Comparison of ENCODE assay signal across 9 mouse cellular contexts in the genomic region with DNA sequence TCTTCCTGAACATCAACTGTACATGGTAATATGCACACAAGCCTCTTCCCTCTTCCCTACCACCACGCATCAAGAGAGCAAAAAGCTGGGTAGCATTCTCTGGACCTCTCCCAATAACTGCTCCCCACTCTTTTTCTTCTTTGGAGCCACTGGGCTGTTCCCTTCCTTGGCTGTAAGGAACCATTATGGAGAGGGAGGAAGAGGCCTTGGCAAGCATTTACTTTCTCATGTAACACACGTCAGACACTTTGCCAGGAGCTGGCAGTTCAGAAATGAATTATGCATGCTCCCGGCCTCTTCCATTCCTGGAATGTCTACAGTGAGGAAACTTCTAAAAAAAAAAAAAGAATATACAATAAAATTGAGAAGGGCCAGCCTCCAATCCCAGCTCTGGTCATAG. TPM values are rescaled to one million over a fixed set of nuclear protein-coding genes. Genes with fewer than 3 reads are reported as not detected.
A peak's percentile ranks its signal among the peaks of the same experiment; 100 is the strongest.
DNase-seq lines count a peak whose midpoint lies in the region; ATAC-seq lines count a peak whose summit lies in the region.
"Had no signal": no experiment of that assay in that cellular context is flagged by ENCODE, and none has a peak within 500 bp of the region (broad histone marks: within the 10 kb centered on the region; RNA-seq: fewer than 3 reads in every experiment).

No protein-coding gene starts in this region.

- peaks cover 45% of the 10 kb centered on the region for H3K4me1 ChIP-seq in embryonic facial prominence, embryonic 13.5 days
- H3K4me1 ChIP-seq in intestine, embryonic 14.5 days (replicated peaks; ENCODE audit: control insufficient read depth, insufficient read depth, low read length) = peaks cover 30% of the 10 kb centered on the region

- H3K4me3 ChIP-seq in embryonic facial prominence, embryonic 13.5 days = no peak overlapping the region
- no peak overlapping the region for H3K4me3 ChIP-seq in intestine, embryonic 14.5 days (ENCODE audit: low read depth, low read length)
- H3K4me3 ChIP-seq: neural tube, embryonic 12.5 days had no signal

- H3K9ac ChIP-seq in embryonic facial prominence, embryonic 13.5 days = 0 out of 2 replicates have a peak overlapping the region, but pooled peaks have one; percentile 23
- H3K9ac ChIP-seq in intestine, embryonic 14.5 days (ENCODE audit: low read length) = no peak overlapping the region
- H3K9ac ChIP-seq: neural tube, embryonic 12.5 days had no signal

- peaks cover 27% of the 10 kb centered on the region for H3K36me3 ChIP-seq in embryonic facial prominence, embryonic 13.5 days
- H3K36me3 ChIP-seq in intestine, embryonic 14.5 days (ENCODE audit: control insufficient read depth, insufficient read depth, low read length) = peaks cover 29% of the 10 kb centered on the region

- ATAC-seq in embryonic facial prominence, embryonic 13.5 days (ENCODE audit: insufficient number of reproducible peaks, insufficient read depth, low FRiP score, low TSS enrichment, low read depth) = 0 out of 2 replicates have a peak, but pooled peaks have one; percentile 49
- ATAC-seq in intestine, embryonic 14.5 days (replicated peaks; ENCODE audit: low FRiP score, low TSS enrichment, low read depth) = no peak
- no peak for ATAC-seq in megakaryocyte progenitor cell, adult 5-6 weeks (replicated peaks; ENCODE audit: poor library complexity)

- peak overlapping the region; percentile 88 for H3K27ac ChIP-seq in embryonic facial prominence, embryonic 13.5 days
- H3K27ac ChIP-seq in intestine, embryonic 14.5 days (ENCODE audit: low read depth) = peak overlapping the region; percentile 58
- H3K27ac ChIP-seq: neural tube, embryonic 12.5 days had no signal

- 22% methylated on average over 3 of the region's 3 CpGs for WGBS in embryonic facial prominence, embryonic 13.5 days
- WGBS in intestine, embryonic 14.5 days = 25% methylated on average over 3 of the region's 3 CpGs

- intact Hi-C loops in left cerebral cortex, postnatal 36 days (cut with DNase I) = no loop called here

- H3K4me2 ChIP-seq in embryonic facial prominence, embryonic 13.5 days = peak overlapping the region; percentile 25; the same call in 1 of the 2 replicates
- no peak overlapping the region for H3K4me2 ChIP-seq in intestine, embryonic 14.5 days (ENCODE audit: low read length)
- H3K4me2 ChIP-seq: neural tube, embryonic 12.5 days had no signal

- DNase-seq in layer of hippocampus, adult 18-20 months (ENCODE audit: low spot score in 2 of 2) = peak; percentile 22 to 52
- no peak for DNase-seq in layer of hippocampus, postnatal 25 days (ENCODE audit: extremely low spot score in 1 of 2, low spot score in 1 of 2)
- DNase-seq in intestine, embryonic 14.5 days (ENCODE audit: low spot score) = peak; percentile 63
- DNase-seq in left cerebral cortex, postnatal 36 days (ENCODE audit: low spot score in 2 of 2) = peak; percentile 54 to 62
- DNase-seq in right cerebral cortex, postnatal 36 days (ENCODE audit: low spot score in 2 of 2) = peak; percentile 26 to 80
- no peak for DNase-seq in thymus, postnatal 10 days (ENCODE audit: low spot score in 2 of 2)

- no peaks in the 10 kb centered on the region for H3K9me3 ChIP-seq in embryonic facial prominence, embryonic 13.5 days
- H3K9me3 ChIP-seq in intestine, embryonic 14.5 days (ENCODE audit: control insufficient read depth, low read length) = no peaks in the 10 kb centered on the region
- H3K9me3 ChIP-seq: neural tube, embryonic 12.5 days had no signal

- no peaks in the 10 kb centered on the region for H3K27me3 ChIP-seq in embryonic facial prominence, embryonic 13.5 days
- no peaks in the 10 kb centered on the region for H3K27me3 ChIP-seq in intestine, embryonic 14.5 days (replicated peaks; ENCODE audit: control insufficient read depth, insufficient read depth, low read length)
- H3K27me3 ChIP-seq: neural tube, embryonic 12.5 days had no signal

RNA-seq across cellular contexts. Expression of a gene that starts 22.7 kb away (rescaled TPM):
- 10 to 100 TPM; 60.3 to 61.8 TPM for total RNA-seq in layer of hippocampus, adult 18-20 months (2021)
- total RNA-seq in layer of hippocampus, postnatal 25 days (2021) = 10 to 100 TPM; 55.2 to 58.2 TPM
- polyA plus RNA-seq in embryonic facial prominence, embryonic 13.5 days (2015; fragmentation: Nextera tagmentation; extraction: Ambion mirVana) = 47.6 and 49.9 TPM in 2 replicates
- 49.4 and 52.1 TPM in 2 replicates for polyA plus RNA-seq in intestine, embryonic 14.5 days (2014; fragmentation: Nextera tagmentation; extraction: Ambion mirVana)
- 10 to 100 TPM; 58.9 to 59.3 TPM for total RNA-seq in left cerebral cortex, postnatal 36 days (2021)
- 30.0 and 30.7 TPM in 2 replicates for total RNA-seq in megakaryocyte progenitor cell, adult 5-6 weeks (2015)
- 19.2 and 19.8 TPM in 2 replicates for total RNA-seq in megakaryocyte progenitor cell, adult 5-6 weeks (2017)

Comparison
In these comparisons a context has a peak if more than half of its experiments do, and no peak if none do; other contexts are left out.
1. DNase-seq: peak in layer of hippocampus, adult 18-20 months (2 of 2), intestine, embryonic 14.5 days (single experiment), left cerebral cortex, postnatal 36 days (2 of 2) and right cerebral cortex, postnatal 36 days (2 of 2); none in layer of hippocampus, postnatal 25 days (0 of 2) and thymus, postnatal 10 days (0 of 2).